Mouse (Mus musculus): Measurements from ENCODE around the gene Gm17093.
"Not testable (repeated sequence)": the region's sequence is repeated elsewhere in the genome, so short reads cannot be mapped to it uniquely, and the experiment has no call there.

The Gm17093 gene

GRCm38 (mm10) chr14:44517976-44518375 is at the start of gene Gm17093:
Gm17093 (plus strand) TSS chr14:44518276.
- DNase-seq (ENCODE audit: low spot score in 2 of 2), result not testable (repeated sequence)

GRCm38 (mm10) chr14:44492163-44492562 is 25.9 kb upstream of the Gm17093 start, which contains the start of gene BC061237:
BC061237 (plus strand) TSS chr14:44492463.
- not testable (repeated sequence) for DNase-seq (ENCODE audit: low spot score in 2 of 2)

GRCm38 (mm10) chr14:44547961-44548360 is 29.9 kb downstream of the Gm17093 start:
- DNase-seq (ENCODE audit: low spot score in 2 of 2), result not testable (repeated sequence)
